Mouse (Mus musculus): Measurements from ENCODE around the gene Pth2r. TPM values are rescaled to one million over a fixed set of nuclear protein-coding genes. Genes with fewer than 3 reads are reported as not detected.

Gene Pth2r
- 1.9 and 2.1 TPM in 2 replicates for polyA plus RNA-seq (2012; rRNA removed)

GRCm38 (mm10) chr1:65281756-65282155 is at the start of gene Pth2r:
Gene Pth2r (plus strand): TSS chr1:65282056.

Other genes starting within 250 kb of the Pth2r start
- 0.04 TPM in 1 of 2 replicates, not detected in the other for gene Akr1cl, start 249.3 kb upstream of the Pth2r start, polyA plus RNA-seq (2012; rRNA removed)
- not detected in 2 replicates for gene Cryge, start 230.9 kb upstream of the Pth2r start, polyA plus RNA-seq (2012; rRNA removed)
- not detected in 2 replicates for gene Crygd, start 218.6 kb upstream of the Pth2r start, polyA plus RNA-seq (2012; rRNA removed)
- gene Crygc, start 208.4 kb upstream of the Pth2r start, polyA plus RNA-seq (2012; rRNA removed): 0.13 TPM in 1 of 2 replicates, not detected in the other
- 0.09 TPM in 1 of 2 replicates, not detected in the other for gene Crygb, start 199.8 kb upstream of the Pth2r start, polyA plus RNA-seq (2012; rRNA removed)
- 0.48 and 0.63 TPM in 2 replicates for gene Cryga, start 178.7 kb upstream of the Pth2r start, polyA plus RNA-seq (2012; rRNA removed)
- 0.22 and 0.39 TPM in 2 replicates for gene Gm28845, start 162.5 kb upstream of the Pth2r start, polyA plus RNA-seq (2012; rRNA removed)
- gene D630023F18Rik, start 158.8 kb upstream of the Pth2r start, polyA plus RNA-seq (2012; rRNA removed): 4.6 and 5.1 TPM in 2 replicates
- 286 and 293 TPM in 2 replicates for gene Idh1, start 95.6 kb upstream of the Pth2r start, polyA plus RNA-seq (2012; rRNA removed)
- gene Pikfyve, start 95.4 kb upstream of the Pth2r start, polyA plus RNA-seq (2012; rRNA removed): 13.0 and 13.1 TPM in 2 replicates